Mouse (Mus musculus) myocyte (in vitro differentiated cells): ENCODE measurements around the gene Thap7. TPM values are rescaled to one million over a fixed set of nuclear protein-coding genes. Genes with fewer than 3 reads are reported as not detected.
A peak's percentile ranks its signal among the peaks of the same experiment; 100 is the strongest.

Experiments used
- H3K27me3 ChIP-seq: one replicate; pipeline ENCODE4 v1.6.1; 2011; ENCODE audit not compliant: control insufficient read depth, insufficient read depth, insufficient read length
- H3K36me3 ChIP-seq: one replicate; pipeline ENCODE4 v1.6.1; 2011; ENCODE audit not compliant: control insufficient read depth, insufficient read depth
- H3K4me2 ChIP-seq: one replicate; pipeline ENCODE4 v1.6.1; 2011; ENCODE audit warnings: low read depth, control low read depth
- H3K4me3 ChIP-seq: one replicate; pipeline ENCODE4 v1.5.1; 2011; ENCODE audit warnings: mild to moderate bottlenecking, control low read depth, moderate library complexity
- H3K79me2 ChIP-seq: one replicate; pipeline ENCODE4 v1.6.1; 2011; ENCODE audit not compliant: control insufficient read depth, insufficient read depth
- H3ac ChIP-seq: one replicate; pipeline ENCODE4 v1.6.1; 2011; ENCODE audit not compliant: control insufficient read depth, insufficient read length
- CEBPB ChIP-seq: IDR thresholded peaks from 2 replicates; pipeline ENCODE4 v1.6.1; 2011; ENCODE audit warnings: mild to moderate bottlenecking, moderate library complexity; ENCODE audit not compliant: poor library complexity, insufficient read depth, severe bottlenecking
- E2F4 ChIP-seq: IDR thresholded peaks from one replicate; pipeline ENCODE4 v1.6.1; 2011; ENCODE audit warnings: mild to moderate bottlenecking, control low read depth, moderate library complexity; ENCODE audit not compliant: insufficient read depth
- MAX ChIP-seq: IDR thresholded peaks from one replicate; pipeline ENCODE4 v1.6.1; 2011; ENCODE audit warnings: low read depth, mild to moderate bottlenecking, control low read depth
- MYOD1 ChIP-seq, 3 experiments: IDR thresholded peaks; one replicate each; pipeline ENCODE4 v1.6.1; 2011; ENCODE audit warnings: control low read depth in 2 of 3, low read depth in 2 of 3, mild to moderate bottlenecking in 2 of 3, moderate library complexity in 1 of 3; ENCODE audit not compliant: insufficient read length in 2 of 3, control insufficient read depth in 1 of 3
- MYOG ChIP-seq, 3 experiments: IDR thresholded peaks; one replicate each; pipeline ENCODE4 v1.6.1; 2011; ENCODE audit warnings: control low read depth in 2 of 3, low read depth in 2 of 3, mild to moderate bottlenecking in 2 of 3; ENCODE audit not compliant: insufficient read length in 2 of 3, control insufficient read depth in 1 of 3, insufficient read depth in 1 of 3
- POLR2A ChIP-seq: IDR thresholded peaks from one replicate; pipeline ENCODE4 v1.6.1; 2011; ENCODE audit warnings: low read depth, mild to moderate bottlenecking, control low read depth, moderate library complexity; ENCODE audit not compliant: insufficient read length
- POLR2AphosphoS2 ChIP-seq: IDR thresholded peaks from one replicate; pipeline ENCODE4 v1.6.1; 2011; ENCODE audit warnings: low read depth, control low read depth; ENCODE audit not compliant: insufficient read length
- REST ChIP-seq: IDR thresholded peaks from one replicate; pipeline ENCODE4 v1.6.1; 2011; ENCODE audit warnings: mild to moderate bottlenecking, control low read depth, moderate library complexity; ENCODE audit not compliant: insufficient read depth, insufficient read length
- SRF ChIP-seq: IDR thresholded peaks from one replicate; pipeline ENCODE4 v1.6.1; 2011; ENCODE audit warnings: low read depth; ENCODE audit not compliant: control insufficient read depth, insufficient read length
- TCF12 ChIP-seq: IDR thresholded peaks from one replicate; pipeline ENCODE4 v1.6.1; 2011; ENCODE audit warnings: mild to moderate bottlenecking, control low read depth; ENCODE audit not compliant: poor library complexity, insufficient read depth, severe bottlenecking
- TCF3 ChIP-seq: IDR thresholded peaks from one replicate; pipeline ENCODE4 v1.6.1; 2011; ENCODE audit warnings: low read depth, control low read depth; ENCODE audit not compliant: insufficient read length
- USF1 ChIP-seq: IDR thresholded peaks from one replicate; pipeline ENCODE4 v1.6.1; 2011; ENCODE audit warnings: low read depth, mild to moderate bottlenecking, control low read depth, moderate library complexity
- polyA plus RNA-seq: library from polyadenylated mRNA; unstranded; fragments of >200 nt; fragmentation: generic; extraction: Trizol; gene quantifications from one replicate; pipeline ENCODE4 v1.2.1, GENCODE M21; 2012; ENCODE audit warnings: missing spikeins

Thap7 gene
- polyA plus RNA-seq, 1 experiment = 42.6 TPM

GRCm38 (mm10) chr16:17552837-17553236 lies 21.9 kb upstream of the Thap7 start:
- Histone ChIP-seq H3K4me3 (no peak overlapping the region), H3K36me3 (no peaks in the 10 kb centered on the region), H3ac (no peak overlapping the region), H3K4me2 (no peak overlapping the region), H3K79me2 (no peaks in the 10 kb centered on the region), H3K27me3 (no peaks in the 10 kb centered on the region)
- TF ChIP-seq MYOG (IDR thresholded peaks at IDR 0.05; ENCODE audit: control insufficient read depth in 1 of 3, insufficient read depth in 1 of 3, insufficient read length in 2 of 3, low read depth in 2 of 3) (no peak), POLR2A (no peak), E2F4 (no peak), MYOD1 (IDR thresholded peaks at IDR 0.05; ENCODE audit: control insufficient read depth in 1 of 3, insufficient read length in 2 of 3, low read depth in 2 of 3) (no peak), USF1 (no peak), REST (no peak), MAX (no peak), SRF (no peak), TCF12 (no peak), POLR2AphosphoS2 (no peak), CEBPB (no peak)

GRCm38 (mm10) chr16:17542632-17543031 lies 11.7 kb upstream of the Thap7 start:
- Histone ChIP-seq H3K4me2 (peak overlapping the region; percentile 34), H3K36me3 (no peaks in the 10 kb centered on the region), H3ac (no peak overlapping the region), H3K79me2 (no peaks in the 10 kb centered on the region), H3K4me3 (no peak overlapping the region), H3K27me3 (no peaks in the 10 kb centered on the region)
- no peak for TF ChIP-seq E2F4
- no peak for TF ChIP-seq TCF3
- no peak for TF ChIP-seq USF1
- TF ChIP-seq CEBPB = no peak
- TF ChIP-seq SRF = no peak
- TF ChIP-seq MYOG (IDR thresholded peaks at IDR 0.05; ENCODE audit: control insufficient read depth in 1 of 3, insufficient read depth in 1 of 3, insufficient read length in 2 of 3, low read depth in 2 of 3) = no peak
- no peak for TF ChIP-seq POLR2A
- no peak for TF ChIP-seq REST
- TF ChIP-seq MAX = no peak
- TF ChIP-seq TCF12 = no peak
- TF ChIP-seq MYOD1 (IDR thresholded peaks at IDR 0.05; ENCODE audit: control insufficient read depth in 1 of 3, insufficient read length in 2 of 3, low read depth in 2 of 3) = no peak

GRCm38 (mm10) chr16:17536584-17536983 lies 5.6 kb upstream of the Thap7 start:
- H3K36me3 ChIP-seq = no peaks in the 10 kb centered on the region
- no peaks in the 10 kb centered on the region for H3K27me3 ChIP-seq
- TF ChIP-seq POLR2AphosphoS2 (no peak), E2F4 (no peak), POLR2A (no peak), TCF3 (no peak)
- no peaks in the 10 kb centered on the region for H3K79me2 ChIP-seq
- H3K4me2 ChIP-seq = no peak overlapping the region
- no peak overlapping the region for H3K4me3 ChIP-seq
- no peak overlapping the region for H3ac ChIP-seq

GRCm38 (mm10) chr16:17532676-17533329 lies 1.9 kb upstream of the Thap7 start:
- Histone ChIP-seq H3K4me3 (no peak overlapping the region), H3ac (no peak overlapping the region), H3K4me2 (no peak overlapping the region), H3K27me3 (no peaks in the 10 kb centered on the region), H3K79me2 (no peaks in the 10 kb centered on the region), H3K36me3 (peaks cover 3% of the 10 kb centered on the region)
- TF ChIP-seq REST (no peak), POLR2AphosphoS2 (no peak), MYOG (IDR thresholded peaks at IDR 0.05; ENCODE audit: control insufficient read depth in 1 of 3, insufficient read depth in 1 of 3, insufficient read length in 2 of 3, low read depth in 2 of 3) (no peak), SRF (no peak), TCF3 (no peak), CEBPB (no peak), TCF12 (no peak), POLR2A (no peak), MAX (no peak), USF1 (no peak), E2F4 (no peak), MYOD1 (IDR thresholded peaks at IDR 0.05; ENCODE audit: control insufficient read depth in 1 of 3, insufficient read length in 2 of 3, low read depth in 2 of 3) (no peak)

GRCm38 (mm10) chr16:17532271-17532670 lies 1.3 kb upstream of the Thap7 start:
- no peaks in the 10 kb centered on the region for H3K27me3 ChIP-seq
- peaks cover 6% of the 10 kb centered on the region for H3K36me3 ChIP-seq
- H3ac ChIP-seq = no peak overlapping the region
- H3K4me2 ChIP-seq = peak overlapping the region; percentile 99
- peak overlapping the region; percentile 93 for H3K4me3 ChIP-seq
- H3K79me2 ChIP-seq = no peaks in the 10 kb centered on the region
- TF ChIP-seq CEBPB (no peak), MYOD1 (IDR thresholded peaks at IDR 0.05; ENCODE audit: control insufficient read depth in 1 of 3, insufficient read length in 2 of 3, low read depth in 2 of 3) (no peak), TCF3 (no peak), USF1 (no peak)
